Comparison of ENCODE assay signal across 8 mouse cellular contexts in genomic region chr2:73263794-73264610, GRCm38 (mm10). TPM values are rescaled to one million over a fixed set of nuclear protein-coding genes. Genes with fewer than 3 reads are reported as not detected.
A peak's percentile ranks its signal among the peaks of the same experiment; 100 is the strongest.
DNase-seq lines count a peak whose midpoint lies in the region; ATAC-seq and TF ChIP-seq lines count a peak whose summit lies in the region.

No protein-coding gene starts in this region.

- H3K4me3 ChIP-seq in kidney, embryonic 16.5 days (ENCODE audit: low read length) = peak overlapping the region; percentile 53
- H3K4me3 ChIP-seq in kidney, adult 2 months (ENCODE audit: insufficient read depth, low read depth, low read length) = no peak overlapping the region
- peak overlapping the region; percentile 29 for H3K4me3 ChIP-seq in embryonic fibroblast, embryonic 13.5 days (ENCODE audit: insufficient read depth, low read length)
- peak overlapping the region; percentile 49 for H3K4me3 ChIP-seq in intestine, embryonic 16.5 days (ENCODE audit: low read length)
- peak overlapping the region; percentile 27 for H3K4me3 ChIP-seq in neural tube, embryonic 13.5 days

- H3K4me1 ChIP-seq in kidney, embryonic 16.5 days (ENCODE audit: insufficient read depth, low read length) = peaks cover 14% of the 10 kb centered on the region
- H3K4me1 ChIP-seq in kidney, adult 2 months (ENCODE audit: control insufficient read depth, insufficient read depth, low read length) = 0 out of 2 replicates have a peak, but pooled peaks cover 3% of the 10 kb centered on the region
- H3K4me1 ChIP-seq in embryonic fibroblast, embryonic 13.5 days (ENCODE audit: control insufficient read depth, insufficient read depth, low read length) = no peaks in the 10 kb centered on the region
- H3K4me1 ChIP-seq in intestine, embryonic 16.5 days (ENCODE audit: control insufficient read depth, insufficient read depth, low read length) = peaks cover 12% of the 10 kb centered on the region; the same call in 1 of the 2 replicates
- peaks cover 16% of the 10 kb centered on the region for H3K4me1 ChIP-seq in neural tube, embryonic 13.5 days (replicated peaks)

- 1% methylated on average over 38 of the region's 38 CpGs for WGBS in kidney, embryonic 16.5 days
- WGBS in kidney, adult 2 months = 5% methylated on average over 38 of the region's 38 CpGs
- 1% methylated on average over 38 of the region's 38 CpGs for WGBS in intestine, embryonic 16.5 days
- WGBS in neural tube, embryonic 13.5 days = 1% methylated on average over 38 of the region's 38 CpGs

- peak overlapping the region; percentile 82 for H3K4me2 ChIP-seq in kidney, embryonic 16.5 days (replicated peaks; ENCODE audit: low read depth, low read length)
- H3K4me2 ChIP-seq in intestine, embryonic 16.5 days (ENCODE audit: low read depth, low read length) = peak overlapping the region; percentile 79
- peak overlapping the region; percentile 51 for H3K4me2 ChIP-seq in neural tube, embryonic 13.5 days

- no peak for DNase-seq in kidney, adult 2 months
- no peak for DNase-seq in layer of hippocampus, adult 9-10 months (ENCODE audit: low spot score)
- no peak for DNase-seq in urinary bladder, postnatal 36 days (ENCODE audit: low spot score in 2 of 2)
- no peak for DNase-seq in thymus, postnatal 0 days (ENCODE audit: low spot score)

- no peaks in the 10 kb centered on the region for H3K36me3 ChIP-seq in kidney, embryonic 16.5 days (ENCODE audit: insufficient read depth, low read length)
- no peaks in the 10 kb centered on the region for H3K36me3 ChIP-seq in kidney, adult 2 months (ENCODE audit: control insufficient read depth, insufficient read depth, low read length)
- no peaks in the 10 kb centered on the region for H3K36me3 ChIP-seq in intestine, embryonic 16.5 days (ENCODE audit: control insufficient read depth, insufficient read depth, low read length)
- H3K36me3 ChIP-seq in neural tube, embryonic 13.5 days = no peaks in the 10 kb centered on the region

- no peak for TF ChIP-seq CTCF in kidney, adult 2 months (conservative IDR thresholded peaks at IDR 0.05; ENCODE audit: insufficient read depth, insufficient read length, low read depth, low read length)
- TF ChIP-seq CTCF in embryonic fibroblast, embryonic 13.5 days (IDR thresholded peaks at IDR 0.05; ENCODE audit: borderline replicate concordance, insufficient read depth, low read length) = no peak

- no peak overlapping the region for H3K27ac ChIP-seq in kidney, embryonic 16.5 days (ENCODE audit: low read length)
- no peak overlapping the region for H3K27ac ChIP-seq in kidney, adult 2 months (ENCODE audit: insufficient read depth, low read depth, low read length)
- H3K27ac ChIP-seq in embryonic fibroblast, embryonic 13.5 days (ENCODE audit: insufficient read depth, low read length) = no peak overlapping the region
- H3K27ac ChIP-seq in intestine, embryonic 16.5 days (ENCODE audit: low read length) = no peak overlapping the region
- H3K27ac ChIP-seq in neural tube, embryonic 13.5 days (replicated peaks) = no peak overlapping the region

- H3K9ac ChIP-seq in kidney, embryonic 16.5 days (replicated peaks; ENCODE audit: low read length) = peak overlapping the region; percentile 61
- H3K9ac ChIP-seq in intestine, embryonic 16.5 days (ENCODE audit: low read depth, low read length) = 0 out of 2 replicates have a peak overlapping the region, but pooled peaks have one; percentile 48
- H3K9ac ChIP-seq in neural tube, embryonic 13.5 days = no peak overlapping the region

- H3K9me3 ChIP-seq in kidney, embryonic 16.5 days (ENCODE audit: low read length) = no peaks in the 10 kb centered on the region
- H3K9me3 ChIP-seq in intestine, embryonic 16.5 days (ENCODE audit: control insufficient read depth, low read length) = no peaks in the 10 kb centered on the region
- no peaks in the 10 kb centered on the region for H3K9me3 ChIP-seq in neural tube, embryonic 13.5 days

- TF ChIP-seq POLR2A in kidney, adult 2 months (IDR thresholded peaks at IDR 0.05; ENCODE audit: low read depth, low read length) = no peak
- TF ChIP-seq POLR2A in embryonic fibroblast, embryonic 13.5 days (IDR thresholded peaks at IDR 0.05; ENCODE audit: low read depth, low read length) = no peak

- peaks cover 71% of the 10 kb centered on the region for H3K27me3 ChIP-seq in kidney, embryonic 16.5 days (ENCODE audit: insufficient read depth, low read length)
- peaks cover 4% of the 10 kb centered on the region for H3K27me3 ChIP-seq in kidney, adult 2 months (replicated peaks; ENCODE audit: control insufficient read depth, insufficient read depth, low read length)
- peaks cover 53% of the 10 kb centered on the region for H3K27me3 ChIP-seq in intestine, embryonic 16.5 days (replicated peaks; ENCODE audit: control insufficient read depth, insufficient read depth, low read length)
- peaks cover 73% of the 10 kb centered on the region for H3K27me3 ChIP-seq in neural tube, embryonic 13.5 days

- ATAC-seq in kidney, embryonic 16.5 days (ENCODE audit: low FRiP score, low TSS enrichment) = peak; percentile 59; the same call in 1 of the 2 replicates
- peak; percentile 42; the same call in 1 of the 2 replicates for ATAC-seq in intestine, embryonic 16.5 days
- ATAC-seq in neural tube, embryonic 13.5 days (ENCODE audit: low read depth) = peak; percentile 53; the same call in 1 of the 2 replicates

RNA-seq across cellular contexts. Expression of gene Sp9, which starts 7.7 kb away (rescaled TPM):
- not detected in 2 replicates for polyA plus RNA-seq in kidney, embryonic 16.5 days (2015; fragmentation: Nextera tagmentation; extraction: Ambion mirVana)
- polyA plus RNA-seq in kidney, adult 2 months (2012; rRNA removed) = not detected in 2 replicates
- polyA plus RNA-seq in embryonic fibroblast, embryonic 13.5 days (2011; ENCODE audit: insufficient read length, low read depth, missing spikeins) = 0.46 and 0.50 TPM in 2 replicates
- polyA plus RNA-seq in intestine, embryonic 16.5 days (2015; fragmentation: Nextera tagmentation; extraction: Ambion mirVana) = not detected in 2 replicates
- polyA plus RNA-seq in neural tube, embryonic 13.5 days (2015; fragmentation: Nextera tagmentation; extraction: Ambion mirVana) = 1.5 TPM in 2 replicates
- 0.03 TPM in 1 of 2 replicates, not detected in the other for polyA plus RNA-seq in thymus, postnatal 0 days (2015; fragmentation: Nextera tagmentation; extraction: Ambion mirVana)

RNA-seq across cellular contexts. Expression of gene Ola1, which starts 45.3 kb away (rescaled TPM):
- 79.4 and 89.1 TPM in 2 replicates for polyA plus RNA-seq in kidney, embryonic 16.5 days (2015; fragmentation: Nextera tagmentation; extraction: Ambion mirVana)
- polyA plus RNA-seq in kidney, adult 2 months (2012; rRNA removed) = 4.3 and 8.2 TPM in 2 replicates
- 104 and 112 TPM in 2 replicates for polyA plus RNA-seq in embryonic fibroblast, embryonic 13.5 days (2011; ENCODE audit: insufficient read length, low read depth, missing spikeins)
- 73.7 and 81.5 TPM in 2 replicates for polyA plus RNA-seq in intestine, embryonic 16.5 days (2015; fragmentation: Nextera tagmentation; extraction: Ambion mirVana)
- polyA plus RNA-seq in neural tube, embryonic 13.5 days (2015; fragmentation: Nextera tagmentation; extraction: Ambion mirVana) = 102 and 110 TPM in 2 replicates
- polyA plus RNA-seq in thymus, postnatal 0 days (2015; fragmentation: Nextera tagmentation; extraction: Ambion mirVana) = 90.4 and 92.0 TPM in 2 replicates

RNA-seq across cellular contexts. Expression of gene Scrn3, which starts 48.4 kb away (rescaled TPM):
- polyA plus RNA-seq in kidney, embryonic 16.5 days (2015; fragmentation: Nextera tagmentation; extraction: Ambion mirVana) = 19.2 and 19.3 TPM in 2 replicates
- 14.7 and 18.1 TPM in 2 replicates for polyA plus RNA-seq in kidney, adult 2 months (2012; rRNA removed)
- 23.6 and 27.3 TPM in 2 replicates for polyA plus RNA-seq in embryonic fibroblast, embryonic 13.5 days (2011; ENCODE audit: insufficient read length, low read depth, missing spikeins)
- 16.6 and 16.9 TPM in 2 replicates for polyA plus RNA-seq in intestine, embryonic 16.5 days (2015; fragmentation: Nextera tagmentation; extraction: Ambion mirVana)
- polyA plus RNA-seq in neural tube, embryonic 13.5 days (2015; fragmentation: Nextera tagmentation; extraction: Ambion mirVana) = 9.0 and 10.2 TPM in 2 replicates
- 7.1 and 7.6 TPM in 2 replicates for polyA plus RNA-seq in thymus, postnatal 0 days (2015; fragmentation: Nextera tagmentation; extraction: Ambion mirVana)

RNA-seq across cellular contexts. Expression of gene Cir1, which starts 48.5 kb away (rescaled TPM):
- 20.5 and 20.7 TPM in 2 replicates for polyA plus RNA-seq in kidney, embryonic 16.5 days (2015; fragmentation: Nextera tagmentation; extraction: Ambion mirVana)
- polyA plus RNA-seq in kidney, adult 2 months (2012; rRNA removed) = 3.8 and 5.5 TPM in 2 replicates
- polyA plus RNA-seq in embryonic fibroblast, embryonic 13.5 days (2011; ENCODE audit: insufficient read length, low read depth, missing spikeins) = 13.0 and 16.3 TPM in 2 replicates
- 14.7 and 14.9 TPM in 2 replicates for polyA plus RNA-seq in intestine, embryonic 16.5 days (2015; fragmentation: Nextera tagmentation; extraction: Ambion mirVana)
- 29.2 and 30.4 TPM in 2 replicates for polyA plus RNA-seq in neural tube, embryonic 13.5 days (2015; fragmentation: Nextera tagmentation; extraction: Ambion mirVana)
- polyA plus RNA-seq in thymus, postnatal 0 days (2015; fragmentation: Nextera tagmentation; extraction: Ambion mirVana) = 29.7 and 30.9 TPM in 2 replicates
